Mouse (Mus musculus) cerebellum, adult 11-12 months (tissue): Measurements from ENCODE around the gene Uhrf1bp1l.

Experiments
- DNase-seq: peaks from one replicate; pipeline ENCODE4 v3.0.0; 2022

Uhrf1bp1l gene

GRCm38 (mm10) chr10:89747221-89747905 lies 2.6 kb downstream of the Uhrf1bp1l start:
- DNase-seq, result no peak

GRCm38 (mm10) chr10:89747911-89748310 lies 3.1 kb downstream of the Uhrf1bp1l start:
- no peak for DNase-seq

GRCm38 (mm10) chr10:89748619-89749018 lies 3.8 kb downstream of the Uhrf1bp1l start:
- no peak for DNase-seq

- no peak for DNase-seq
These were observed 6.3 kb downstream of the Uhrf1bp1l start for GRCm38 (mm10) chr10:89751069-89751468.

GRCm38 (mm10) chr10:89755231-89755630 lies 10.4 kb downstream of the Uhrf1bp1l start:
- DNase-seq, result no peak

- no peak for DNase-seq
These were observed 16.0 kb downstream of the Uhrf1bp1l start for GRCm38 (mm10) chr10:89760772-89761171.

- DNase-seq, result no peak
These were observed 19.8 kb downstream of the Uhrf1bp1l start for GRCm38 (mm10) chr10:89764457-89765121.

- DNase-seq, result no peak
These were observed 21.3 kb downstream of the Uhrf1bp1l start for GRCm38 (mm10) chr10:89765790-89766714.

- no peak for DNase-seq
These were observed 23.7 kb downstream of the Uhrf1bp1l start for GRCm38 (mm10) chr10:89768352-89769020.

- DNase-seq, result no peak
These were observed 24.3 kb downstream of the Uhrf1bp1l start for GRCm38 (mm10) chr10:89769096-89769495.

- DNase-seq, result no peak
These were observed 27.1 kb downstream of the Uhrf1bp1l start for GRCm38 (mm10) chr10:89771894-89772293.

GRCm38 (mm10) chr10:89776029-89776428 lies 31.2 kb downstream of the Uhrf1bp1l start:
- no peak for DNase-seq

- DNase-seq, result no peak
These were observed 47.1 kb downstream of the Uhrf1bp1l start for GRCm38 (mm10) chr10:89791870-89792269.

GRCm38 (mm10) chr10:89794121-89794520 lies 49.3 kb downstream of the Uhrf1bp1l start:
- DNase-seq, result no peak

- no peak for DNase-seq
These were observed 74.4 kb downstream of the Uhrf1bp1l start for GRCm38 (mm10) chr10:89819146-89819545.

GRCm38 (mm10) chr10:89823906-89824305 lies 79.1 kb downstream of the Uhrf1bp1l start:
- DNase-seq, result no peak

GRCm38 (mm10) chr10:89826896-89827295 lies 82.1 kb downstream of the Uhrf1bp1l start:
- DNase-seq, result peak; percentile 90

- DNase-seq, result no peak
These were observed 87.5 kb downstream of the Uhrf1bp1l start for GRCm38 (mm10) chr10:89832334-89832733.

- no peak for DNase-seq
These were observed 88.4 kb downstream of the Uhrf1bp1l start for GRCm38 (mm10) chr10:89833166-89833565.

- no peak for DNase-seq
These were observed 92.7 kb downstream of the Uhrf1bp1l start for GRCm38 (mm10) chr10:89837476-89837875.

GRCm38 (mm10) chr10:89838834-89839233 lies 94.0 kb downstream of the Uhrf1bp1l start:
- no peak for DNase-seq

- no peak for DNase-seq
These were observed 106.2 kb downstream of the Uhrf1bp1l start for GRCm38 (mm10) chr10:89850951-89851350.
